Mouse (Mus musculus) liver, embryonic 15.5 days (tissue): ENCODE results near the gene Pxylp1. TPM values are rescaled to one million over a fixed set of nuclear protein-coding genes. Genes with fewer than 3 reads are reported as not detected.

Experiments
- ATAC-seq: fragments of 200-750 bp; cut with Nextera tagmentation; 2 replicates; pipeline ENCODE4 v1.8.0; 2017; ENCODE audit warnings: moderate number of reproducible peaks, mild to moderate bottlenecking, moderate library complexity; ENCODE audit not compliant: insufficient read depth
- H3K27ac ChIP-seq: fragments of 300-500 bp; sonication (generic); replicated peaks from 2 replicates; pipeline ENCODE4 v1.5.1; 2015; ENCODE audit warnings: mild to moderate bottlenecking, inconsistent platforms
- H3K27me3 ChIP-seq: fragments of 300-500 bp; sonication (generic); 2 replicates; pipeline ENCODE4 v1.6.1; 2015; ENCODE audit warnings: mild to moderate bottlenecking, inconsistent platforms
- H3K36me3 ChIP-seq: fragments of 300-500 bp; sonication (generic); replicated peaks from 2 replicates; pipeline ENCODE4 v1.6.1; 2015; ENCODE audit warnings: moderate library complexity, mild to moderate bottlenecking, inconsistent platforms
- H3K4me1 ChIP-seq: fragments of 300-500 bp; sonication (generic); replicated peaks from 2 replicates; pipeline ENCODE4 v1.6.1; 2015; ENCODE audit warnings: inconsistent platforms
- H3K4me2 ChIP-seq: fragments of 300-500 bp; sonication (generic); 2 replicates; pipeline ENCODE4 v1.6.1; 2015; ENCODE audit warnings: moderate library complexity, mild to moderate bottlenecking, inconsistent platforms
- H3K4me3 ChIP-seq: fragments of 300-500 bp; sonication (generic); replicated peaks from 2 replicates; pipeline ENCODE4 v1.5.1; 2015; ENCODE audit warnings: mild to moderate bottlenecking, inconsistent platforms
- H3K9ac ChIP-seq: fragments of 300-500 bp; sonication (generic); 2 replicates; pipeline ENCODE4 v1.6.1; 2015; ENCODE audit warnings: moderate library complexity, mild to moderate bottlenecking, inconsistent platforms
- H3K9me3 ChIP-seq: fragments of 300-500 bp; sonication (generic); replicated peaks from 2 replicates; pipeline ENCODE4 v1.6.1; 2016; ENCODE audit warnings: inconsistent platforms
- WGBS: fragments of 180-500 bp; shearing (Covaris S2); methylation state at CpG from one replicate; pipeline ENCODE4 v1.1.7; 2015; ENCODE audit warnings: mixed read lengths; ENCODE audit not compliant: insufficient replicate concordance; 5-methylcytosine and 5-hydroxymethylcytosine counted together
- polyA plus RNA-seq: library from polyadenylated mRNA; unstranded; fragments of >200 nt; fragmentation: Nextera tagmentation; extraction: Ambion mirVana; gene quantifications from 2 replicates; pipeline ENCODE4 v1.2.1, GENCODE M21; 2015

Gene Pxylp1
- polyA plus RNA-seq, 1 experiment from 2014 or later, result 6.1 TPM

DNA sequence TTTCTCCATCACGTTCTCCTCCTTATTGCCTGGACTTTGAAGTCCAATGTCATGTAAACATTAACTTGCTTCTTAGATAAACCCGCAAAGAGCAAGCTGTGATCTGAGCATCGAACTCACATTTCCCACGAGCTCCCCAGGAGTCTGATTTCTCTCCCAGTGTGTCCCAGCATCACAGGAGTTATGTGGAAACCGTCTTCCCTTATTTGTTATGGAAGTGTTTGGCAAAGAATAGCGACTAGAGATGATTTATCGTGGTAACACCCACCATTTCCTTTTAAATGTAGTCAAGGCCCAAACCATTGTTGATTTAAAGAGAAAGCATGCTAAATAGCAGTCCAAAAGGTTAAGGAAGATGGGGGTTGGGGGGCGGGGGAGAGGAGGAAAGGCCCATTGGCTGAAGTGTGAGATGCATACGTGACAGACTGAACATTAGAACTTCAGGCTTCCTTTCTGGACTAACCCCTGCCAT, 106.6 kb downstream of the Pxylp1 start:
- no peak overlapping the region for H3K4me3 ChIP-seq
- ATAC-seq, result no peak
- 25% methylated on average over 9 of the region's 9 CpGs for whole genome bisulfite sequencing
- H3K36me3 ChIP-seq, result no peaks in the 10 kb centered on the region
- H3K27ac ChIP-seq, result no peak overlapping the region
- no peaks in the 10 kb centered on the region for H3K27me3 ChIP-seq
- H3K9me3 ChIP-seq, result no peaks in the 10 kb centered on the region
- H3K4me1 ChIP-seq, result no peaks in the 10 kb centered on the region
- H3K9ac ChIP-seq, result no peak overlapping the region
- H3K4me2 ChIP-seq, result no peak overlapping the region

DNA sequence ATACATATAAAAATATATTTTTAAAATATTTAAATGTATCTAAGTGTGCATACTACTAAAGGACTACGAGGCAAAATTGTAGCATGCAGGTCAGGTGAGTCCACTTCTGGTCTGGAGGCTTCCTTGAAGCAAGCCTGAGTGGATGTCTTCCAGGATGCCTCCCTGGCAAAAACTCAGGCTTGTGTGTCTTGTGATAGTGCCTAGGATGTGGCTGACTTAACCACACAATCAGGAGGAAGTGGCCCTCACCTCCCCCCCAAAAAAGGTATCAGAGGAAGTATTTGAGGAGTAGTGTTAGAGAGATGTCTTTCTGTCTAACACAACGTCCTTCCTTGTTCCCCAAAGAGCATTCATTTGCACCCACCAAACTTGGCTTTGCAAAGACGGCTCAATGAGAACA, 107.3 kb downstream of the Pxylp1 start:
- Histone ChIP-seq H3K36me3 (no peaks in the 10 kb centered on the region), H3K4me3 (no peak overlapping the region), H3K27ac (no peak overlapping the region), H3K4me1 (no peaks in the 10 kb centered on the region), H3K9me3 (no peaks in the 10 kb centered on the region), H3K4me2 (no peak overlapping the region), H3K9ac (no peak overlapping the region), H3K27me3 (no peaks in the 10 kb centered on the region)
- 23% methylated on average over 3 of the region's 3 CpGs for WGBS
- ATAC-seq, result no peak

DNA sequence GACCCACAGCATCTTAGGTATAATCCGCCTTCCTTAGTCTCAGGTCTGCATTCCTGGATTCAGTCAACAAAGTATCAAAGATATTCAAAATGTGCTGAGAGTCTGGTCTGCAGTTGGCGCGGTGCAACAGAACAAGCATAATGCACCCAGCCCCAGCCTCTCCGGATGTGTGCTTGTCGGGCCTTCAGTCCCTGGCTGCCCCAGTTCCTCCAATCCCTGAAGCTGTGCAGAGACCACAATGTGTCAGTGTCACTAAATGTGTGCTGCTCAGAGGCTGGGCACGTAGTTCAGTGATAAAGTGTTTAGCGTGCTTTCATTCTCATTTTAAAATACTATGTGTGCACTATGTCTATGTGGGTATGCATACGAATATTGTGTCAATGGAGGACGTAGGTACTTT, 108.8 kb downstream of the Pxylp1 start:
- ATAC-seq, result no peak

DNA sequence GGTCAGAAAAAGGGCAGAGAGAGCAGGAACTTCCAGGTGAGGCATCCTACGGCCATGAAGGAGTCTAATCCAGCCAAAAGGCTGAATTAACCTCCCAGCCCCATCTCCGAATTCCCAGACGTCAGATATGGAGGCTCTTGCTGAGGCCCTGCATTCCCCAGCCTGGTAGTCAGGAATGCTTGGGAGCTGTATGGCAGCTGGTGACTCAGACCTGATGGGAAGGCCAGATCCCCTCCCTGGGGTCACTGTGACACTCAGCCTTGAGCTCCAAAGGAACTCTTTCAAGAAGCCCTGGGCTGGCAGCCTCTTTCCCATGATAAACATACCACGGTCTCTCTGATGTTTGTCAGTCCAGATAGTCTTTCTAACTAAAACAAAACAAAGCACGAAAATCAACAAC, 109.2 kb downstream of the Pxylp1 start:
- H3K36me3 ChIP-seq, result no peaks in the 10 kb centered on the region
- no peaks in the 10 kb centered on the region for H3K4me1 ChIP-seq
- no peak overlapping the region for H3K4me3 ChIP-seq
- 55% methylated on average over 5 of the region's 5 CpGs for WGBS
- H3K4me2 ChIP-seq, result no peak overlapping the region
- H3K9ac ChIP-seq, result no peak overlapping the region
- no peak for ATAC-seq
- H3K27ac ChIP-seq, result no peak overlapping the region
- H3K9me3 ChIP-seq, result no peaks in the 10 kb centered on the region
- H3K27me3 ChIP-seq, result no peaks in the 10 kb centered on the region

More for the DNA sequence above, 108.8 kb downstream of the Pxylp1 start:
- no peaks in the 10 kb centered on the region for H3K27me3 ChIP-seq
- whole genome bisulfite sequencing, result 48% methylated on average over 9 of the region's 9 CpGs
- H3K36me3 ChIP-seq, result no peaks in the 10 kb centered on the region
- no peak overlapping the region for H3K9ac ChIP-seq
- no peak overlapping the region for H3K27ac ChIP-seq
- H3K4me2 ChIP-seq, result no peak overlapping the region
- no peaks in the 10 kb centered on the region for H3K9me3 ChIP-seq
- H3K4me3 ChIP-seq, result no peak overlapping the region
- H3K4me1 ChIP-seq, result no peaks in the 10 kb centered on the region

DNA sequence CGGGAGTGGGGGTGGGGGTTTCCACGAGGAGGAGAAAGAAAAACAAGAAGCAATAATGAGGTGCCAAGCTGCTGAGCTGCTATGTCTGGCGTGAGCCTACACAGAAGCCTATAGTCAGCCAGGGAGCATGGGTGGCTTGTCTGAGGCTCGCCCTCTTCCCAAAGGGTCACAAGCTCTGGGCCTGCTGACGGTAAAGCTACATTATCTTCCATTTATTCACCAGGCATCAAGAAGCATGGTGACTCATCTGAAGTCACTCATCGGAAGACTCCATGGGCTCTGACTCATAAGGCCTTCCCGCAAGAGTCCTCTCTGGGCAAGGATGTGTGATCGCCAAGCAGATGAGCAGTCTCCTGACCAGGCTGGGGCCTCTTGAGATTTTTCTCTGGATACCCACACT, 110.4 kb downstream of the Pxylp1 start:
- no peak overlapping the region for H3K4me3 ChIP-seq
- H3K27me3 ChIP-seq, result no peaks in the 10 kb centered on the region
- 64% methylated on average over 8 of the region's 8 CpGs for WGBS
- no peaks in the 10 kb centered on the region for H3K4me1 ChIP-seq
- H3K9ac ChIP-seq, result no peak overlapping the region
- no peak overlapping the region for H3K4me2 ChIP-seq
- no peaks in the 10 kb centered on the region for H3K9me3 ChIP-seq
- no peaks in the 10 kb centered on the region for H3K36me3 ChIP-seq
- no peak overlapping the region for H3K27ac ChIP-seq
- ATAC-seq, result no peak

Other genes starting within 250 kb of the Pxylp1 start
- 5.3 and 5.9 TPM in 2 replicates for gene Zbtb38, start 139.8 kb downstream of the Pxylp1 start, polyA plus RNA-seq
- 1.2 and 1.5 TPM in 2 replicates for gene Spsb4, start 126.2 kb upstream of the Pxylp1 start, polyA plus RNA-seq
- 7.6 and 8.4 TPM in 2 replicates for gene Slc25a36, start 218.5 kb upstream of the Pxylp1 start, polyA plus RNA-seq